Comparison of ENCODE assay signal across 21 mouse cellular contexts in genomic region chr6:21993070-21993469, GRCm38 (mm10).
"Had no signal": no experiment of that assay in that cellular context is flagged by ENCODE, and none has a peak within 500 bp of the region (broad histone marks: within the 10 kb centered on the region; RNA-seq: fewer than 3 reads in every experiment).

No protein-coding gene starts in this region.

- H3K4me2 ChIP-seq: lung, embryonic 15.5 days; midbrain, embryonic 11.5 days; midbrain, embryonic 13.5 days; midbrain, embryonic 15.5 days; neural tube, embryonic 13.5 days; neural tube, embryonic 15.5 days had no signal

- H3K9me3 ChIP-seq: lung, embryonic 15.5 days; megakaryocyte, embryonic 14.5 days; midbrain, embryonic 13.5 days; midbrain, embryonic 15.5 days; neural tube, embryonic 13.5 days; neural tube, embryonic 15.5 days had no signal

- H3K27me3 ChIP-seq: lung, embryonic 15.5 days; midbrain, embryonic 15.5 days had no signal

- H3K36me3 ChIP-seq: lung, embryonic 15.5 days; midbrain, embryonic 13.5 days; midbrain, embryonic 15.5 days; neural tube, embryonic 13.5 days; neural tube, embryonic 15.5 days had no signal

- H3K27ac ChIP-seq: lung, embryonic 15.5 days; macrophage; midbrain, embryonic 13.5 days; midbrain, embryonic 15.5 days; neural tube, embryonic 13.5 days; neural tube, embryonic 15.5 days had no signal

- H3K9ac ChIP-seq: liver, postnatal 0 days; lung, embryonic 15.5 days; midbrain, embryonic 13.5 days; midbrain, embryonic 15.5 days; neural tube, embryonic 13.5 days; neural tube, embryonic 15.5 days had no signal

- H3K4me3 ChIP-seq: lung, embryonic 15.5 days; megakaryocyte, embryonic 14.5 days; midbrain, embryonic 13.5 days; midbrain, embryonic 15.5 days; neural tube, embryonic 13.5 days; neural tube, embryonic 15.5 days had no signal

- H3K4me1 ChIP-seq: midbrain, embryonic 13.5 days; midbrain, embryonic 15.5 days; neural tube, embryonic 13.5 days; neural tube, embryonic 15.5 days had no signal

- ATAC-seq: liver, postnatal 0 days; lung, postnatal 0 days; midbrain, embryonic 13.5 days; midbrain, embryonic 15.5 days had no signal

- DNase-seq: liver, postnatal 0 days; lung, adult 2 months; lung, postnatal 14 days; lung, postnatal 36 days; retina, postnatal 1 day; right cerebral cortex, adult 18-20 months; right cerebral cortex, postnatal 25 days; right cerebral cortex, postnatal 4 days; spleen, adult 18-20 months; thymus, adult 2 months; thymus, postnatal 25 days; thymus, postnatal 4 days had no signal
